Mouse (Mus musculus) olfactory bulb, adult 2 months (tissue): Measurements from ENCODE around the gene Fgf13. TPM values are rescaled to one million over a fixed set of nuclear protein-coding genes. Genes with fewer than 3 reads are reported as not detected.

Experiments used
- H3K27ac ChIP-seq: fragments of 200-500 bp; 2 replicates; pipeline ENCODE4 v1.5.1; 2012; ENCODE audit warnings: low read depth, low read length; ENCODE audit not compliant: insufficient read depth
- H3K4me1 ChIP-seq: fragments of 200-500 bp; 2 replicates; pipeline ENCODE4 v1.6.1; 2012; ENCODE audit warnings: low read length; ENCODE audit not compliant: control insufficient read depth, insufficient read depth
- H3K4me3 ChIP-seq: fragments of 200-500 bp; 2 replicates; pipeline ENCODE4 v1.5.1; 2012; ENCODE audit warnings: mild to moderate bottlenecking, low read depth, low read length, moderate library complexity; ENCODE audit not compliant: insufficient read depth
- CTCF ChIP-seq: fragments of 200-500 bp; IDR thresholded peaks from 2 replicates; pipeline ENCODE4 v1.5.1; 2012; ENCODE audit warnings: low read depth, mild to moderate bottlenecking, low read length, moderate library complexity; ENCODE audit not compliant: insufficient read depth
- POLR2A ChIP-seq: fragments of 200-500 bp; IDR thresholded peaks from 2 replicates; pipeline ENCODE4 v1.6.1; 2012; ENCODE audit warnings: mild to moderate bottlenecking, low read depth, low read length, moderate library complexity; ENCODE audit not compliant: insufficient read depth
- WGBS: fragments of 180-500 bp; shearing (Covaris S2); methylation state at CpG from one replicate; pipeline ENCODE4 v1.1.7; 2018; 5-methylcytosine and 5-hydroxymethylcytosine counted together
- polyA plus RNA-seq: library from polyadenylated mRNA; stranded (reverse); fragments of >200 nt; gene quantifications from 2 replicates; pipeline ENCODE4 v1.2.4, GENCODE M21; 2012; ENCODE audit warnings: low replicate concordance; ENCODE audit not compliant: missing spikeins, insufficient read depth, insufficient read length

Gene Fgf13
- polyA plus RNA-seq, 1 experiment, result not detected

- TF ChIP-seq CTCF (no peak), POLR2A (no peak)
- H3K4me3 ChIP-seq, result no peak overlapping the region
- WGBS, result 80% methylated on average over 4 of the region's 4 CpGs
- no peak overlapping the region for H3K27ac ChIP-seq
- no peaks in the 10 kb centered on the region for H3K4me1 ChIP-seq
These were observed 504.7 kb downstream of the Fgf13 start for GRCm38 (mm10) chrX:59063157-59063556.

DNA sequence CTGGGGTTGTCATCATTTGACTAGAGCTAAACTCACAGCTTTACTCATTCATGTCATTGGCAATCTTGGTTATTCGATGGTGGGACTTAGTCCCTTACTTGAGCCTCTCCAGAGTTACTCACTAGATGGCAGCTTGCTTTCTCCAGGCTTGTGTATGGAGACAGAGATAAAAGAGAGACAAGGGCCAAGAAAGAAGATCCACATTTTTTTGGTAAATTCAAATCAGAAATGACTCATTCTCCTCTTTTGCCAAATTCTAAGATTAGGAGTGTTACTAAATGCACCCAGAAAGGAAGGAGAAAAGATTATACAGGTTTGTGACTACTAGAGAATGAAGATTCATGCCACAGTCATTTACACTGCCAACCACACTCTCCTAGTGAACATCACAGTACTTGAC, 532.9 kb downstream of the Fgf13 start:
- H3K4me3 ChIP-seq, result no peak overlapping the region
- TF ChIP-seq POLR2A, result no peak
- TF ChIP-seq CTCF, result no peak
- H3K27ac ChIP-seq, result no peak overlapping the region
- WGBS, result 74% methylated on average over 1 of the region's 1 CpGs
- H3K4me1 ChIP-seq, result no peaks in the 10 kb centered on the region
